Mouse (Mus musculus) hindbrain, embryonic 10.5 days (tissue): ENCODE measurements around the gene Ttc27. TPM values are rescaled to one million over a fixed set of nuclear protein-coding genes. Genes with fewer than 3 reads are reported as not detected.

ENCODE experiments used
- DNase-seq: peaks from one replicate; pipeline ENCODE4 v3.0.0-alpha.2; 2017; ENCODE audit warnings: low spot score
- H3K27ac ChIP-seq: fragments of 300-500 bp; sonication (generic); 2 replicates; pipeline ENCODE4 v1.5.1; 2016; ENCODE audit warnings: mild to moderate bottlenecking, moderate library complexity
- H3K27me3 ChIP-seq: fragments of 300-500 bp; sonication (generic); 2 replicates; pipeline ENCODE4 v1.6.1; 2016; ENCODE audit warnings: mild to moderate bottlenecking; ENCODE audit not compliant: poor library complexity, insufficient read depth, severe bottlenecking
- H3K36me3 ChIP-seq: fragments of 300-500 bp; sonication (generic); 2 replicates; pipeline ENCODE4 v1.6.1; 2016; ENCODE audit warnings: mild to moderate bottlenecking, moderate library complexity
- H3K4me1 ChIP-seq: fragments of 300-500 bp; sonication (generic); replicated peaks from 2 replicates; pipeline ENCODE4 v1.6.1; 2016; ENCODE audit warnings: mild to moderate bottlenecking
- H3K4me3 ChIP-seq: fragments of 300-500 bp; sonication (generic); 2 replicates; pipeline ENCODE4 v1.5.1; 2016; ENCODE audit warnings: mild to moderate bottlenecking, moderate library complexity
- H3K9me3 ChIP-seq: fragments of 300-500 bp; sonication (generic); 2 replicates; pipeline ENCODE4 v1.6.1; 2016; ENCODE audit warnings: mild to moderate bottlenecking, moderate library complexity
- WGBS: fragments of 180-500 bp; shearing (Covaris S2); methylation state at CpG from one replicate; pipeline ENCODE4 v1.1.7; 2016; 5-methylcytosine and 5-hydroxymethylcytosine counted together
- polyA plus RNA-seq: library from polyadenylated mRNA; unstranded; fragments of >200 nt; fragmentation: Nextera tagmentation; extraction: Ambion mirVana; gene quantifications from 2 replicates; pipeline ENCODE4 v1.2.1, GENCODE M21; 2016

Ttc27 gene
- polyA plus RNA-seq, 1 experiment from 2014 or later, result 20.4 TPM

DNA sequence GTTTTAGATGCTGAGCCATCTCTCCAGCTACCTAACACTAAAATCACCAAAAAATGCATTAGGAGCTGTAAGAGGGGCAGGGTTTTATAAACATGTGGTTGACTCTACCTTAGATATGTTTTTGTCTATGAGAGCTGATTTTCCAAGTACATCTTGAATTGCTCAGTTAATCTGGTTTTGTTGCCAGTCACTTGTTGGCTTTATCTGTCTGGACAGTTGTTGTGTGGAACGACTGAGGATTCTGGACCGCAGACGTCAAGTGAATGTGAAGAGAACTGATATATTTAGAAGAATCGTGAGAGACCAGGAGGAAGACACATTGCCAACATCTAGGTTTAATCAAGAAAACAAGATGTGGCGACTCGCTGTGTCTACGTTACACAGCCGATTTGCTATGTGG, 5.9 kb upstream of the Ttc27 start:
- Histone ChIP-seq H3K27me3 (no peaks in the 10 kb centered on the region), H3K4me1 (no peaks in the 10 kb centered on the region), H3K27ac (no peak overlapping the region), H3K9me3 (no peaks in the 10 kb centered on the region), H3K4me3 (no peak overlapping the region), H3K36me3 (no peaks in the 10 kb centered on the region)
- no peak for DNase-seq
- WGBS, result 87% methylated on average over 8 of the region's 8 CpGs

- H3K27me3 ChIP-seq, result no peaks in the 10 kb centered on the region
- peaks cover 16% of the 10 kb centered on the region for H3K4me1 ChIP-seq
- whole genome bisulfite sequencing, result 57% methylated on average over 3 of the region's 3 CpGs
- H3K27ac ChIP-seq, result no peak overlapping the region
- H3K9me3 ChIP-seq, result no peaks in the 10 kb centered on the region
- H3K4me3 ChIP-seq, result no peak overlapping the region
- no peaks in the 10 kb centered on the region for H3K36me3 ChIP-seq
- DNase-seq, result no peak
Measured at GRCm38 (mm10) chr17:74715128-74715527, 2.4 kb upstream of the Ttc27 start.

DNA sequence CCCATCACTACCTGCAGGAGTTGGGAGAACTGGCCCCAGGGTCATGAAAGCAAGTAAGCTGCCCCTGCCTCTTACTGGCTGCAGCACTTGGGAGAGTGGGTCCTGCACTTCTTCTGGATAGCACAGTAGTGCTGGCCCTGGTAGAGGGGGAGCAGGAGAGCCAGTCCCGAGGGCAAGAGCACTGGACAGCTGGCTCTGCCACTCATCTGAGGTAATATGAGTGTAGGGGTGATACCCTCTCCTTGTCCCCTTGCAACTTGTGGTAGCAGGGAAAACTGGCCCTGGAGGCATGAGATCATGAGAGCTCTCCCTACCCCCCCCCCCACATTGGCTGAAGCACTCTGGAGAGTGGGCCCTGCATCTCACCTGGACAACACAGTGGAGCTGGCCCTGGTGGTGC, 1.8 kb upstream of the Ttc27 start:
- 48% methylated on average over 1 of the region's 1 CpGs for WGBS
- no peak overlapping the region for H3K27ac ChIP-seq
- DNase-seq, result no peak
- no peaks in the 10 kb centered on the region for H3K36me3 ChIP-seq
- H3K27me3 ChIP-seq, result no peaks in the 10 kb centered on the region
- H3K4me3 ChIP-seq, result no peak overlapping the region
- H3K4me1 ChIP-seq, result peaks cover 16% of the 10 kb centered on the region
- no peaks in the 10 kb centered on the region for H3K9me3 ChIP-seq

GRCm38 (mm10) chr17:74716643-74717042, 889 bp upstream of the Ttc27 start:
- H3K27ac ChIP-seq, result no peak overlapping the region
- WGBS, result 66% methylated on average over 3 of the region's 3 CpGs
- peak overlapping the region; percentile 87 for H3K4me3 ChIP-seq
- no peaks in the 10 kb centered on the region for H3K9me3 ChIP-seq
- peaks cover 7% of the 10 kb centered on the region; the same call in 1 of the 2 replicates for H3K36me3 ChIP-seq
- DNase-seq, result no peak
- H3K4me1 ChIP-seq, result peaks cover 16% of the 10 kb centered on the region
- H3K27me3 ChIP-seq, result no peaks in the 10 kb centered on the region

- 11% methylated on average over 14 of the region's 14 CpGs for WGBS
- Histone ChIP-seq H3K27me3 (no peaks in the 10 kb centered on the region), H3K4me3 (peak overlapping the region; percentile 87), H3K27ac (peak overlapping the region; percentile 77), H3K36me3 (peaks cover 12% of the 10 kb centered on the region), H3K4me1 (peaks cover 16% of the 10 kb centered on the region), H3K9me3 (no peaks in the 10 kb centered on the region)
- no peak for DNase-seq
Measured at GRCm38 (mm10) chr17:74717091-74717617, 378 bp upstream of the Ttc27 start.

GRCm38 (mm10) chr17:74732872-74733271, 15.3 kb downstream of the Ttc27 start:
- H3K36me3 ChIP-seq, result peaks cover 28% of the 10 kb centered on the region
- no peak overlapping the region for H3K4me3 ChIP-seq
- no peak for DNase-seq
- no peaks in the 10 kb centered on the region for H3K9me3 ChIP-seq
- H3K4me1 ChIP-seq, result no peaks in the 10 kb centered on the region
- no peak overlapping the region for H3K27ac ChIP-seq
- no peaks in the 10 kb centered on the region for H3K27me3 ChIP-seq

DNA sequence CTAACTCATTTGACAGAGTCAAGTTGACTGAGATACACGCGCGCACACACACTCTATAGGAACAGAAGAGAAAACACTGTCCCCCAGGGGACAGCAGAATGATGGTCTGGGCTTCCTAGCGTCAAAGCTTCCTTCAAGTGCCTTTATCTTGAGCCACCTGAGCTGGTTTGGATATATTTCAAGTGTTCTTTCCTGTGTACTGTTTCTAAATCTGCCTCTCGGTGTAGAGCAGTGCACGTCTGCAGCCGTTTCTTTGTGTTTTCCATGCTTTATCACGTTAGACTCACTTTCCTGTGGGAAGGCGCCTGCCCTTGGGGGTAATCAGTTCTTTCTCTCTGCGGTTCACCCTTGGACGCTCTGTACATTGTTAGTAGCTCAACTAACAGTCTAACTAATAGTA, 17.9 kb downstream of the Ttc27 start:
- no peak for DNase-seq
- WGBS, result 92% methylated on average over 11 of the region's 11 CpGs
- no peaks in the 10 kb centered on the region for H3K9me3 ChIP-seq

GRCm38 (mm10) chr17:74749659-74750058, 32.1 kb downstream of the Ttc27 start:
- Histone ChIP-seq H3K9me3 (no peaks in the 10 kb centered on the region), H3K4me1 (no peaks in the 10 kb centered on the region), H3K36me3 (peaks cover 19% of the 10 kb centered on the region), H3K4me3 (no peak overlapping the region), H3K27ac (no peak overlapping the region), H3K27me3 (no peaks in the 10 kb centered on the region)
- 88% methylated on average over 1 of the region's 1 CpGs for WGBS
- no peak for DNase-seq

More for the DNA sequence above, 17.9 kb downstream of the Ttc27 start:
- Histone ChIP-seq H3K4me1 (no peaks in the 10 kb centered on the region), H3K27ac (no peak overlapping the region), H3K27me3 (no peaks in the 10 kb centered on the region), H3K36me3 (peaks cover 19% of the 10 kb centered on the region), H3K4me3 (no peak overlapping the region)

DNA sequence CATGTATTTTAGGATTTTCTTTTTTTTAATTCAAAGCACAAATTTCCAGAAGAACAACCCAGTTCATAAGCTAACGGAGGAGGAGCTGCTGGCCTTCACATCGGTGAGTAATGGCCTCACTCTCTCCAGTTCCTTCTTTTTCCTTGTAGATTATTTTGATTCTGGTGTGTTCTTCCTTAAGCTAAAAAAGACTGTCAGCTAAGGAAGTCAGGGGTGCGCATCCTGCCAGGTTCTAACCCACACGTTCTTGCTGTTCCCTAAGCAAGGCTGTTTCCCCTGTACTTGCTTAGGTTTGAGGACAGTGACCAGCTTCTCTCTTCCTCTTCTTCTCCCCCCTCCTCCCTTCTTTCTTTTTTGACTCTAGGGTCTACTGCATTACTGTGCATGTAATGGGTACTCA, 33.5 kb downstream of the Ttc27 start:
- 88% methylated on average over 4 of the region's 4 CpGs for WGBS
- Histone ChIP-seq H3K36me3 (peaks cover 16% of the 10 kb centered on the region), H3K4me1 (no peaks in the 10 kb centered on the region), H3K27ac (no peak overlapping the region), H3K4me3 (no peak overlapping the region), H3K9me3 (no peaks in the 10 kb centered on the region), H3K27me3 (no peaks in the 10 kb centered on the region)
- no peak for DNase-seq

- 82% methylated on average over 8 of the region's 8 CpGs for WGBS
- Histone ChIP-seq H3K27me3 (no peaks in the 10 kb centered on the region), H3K9me3 (no peaks in the 10 kb centered on the region), H3K36me3 (peaks cover 9% of the 10 kb centered on the region), H3K4me1 (no peaks in the 10 kb centered on the region), H3K27ac (no peak overlapping the region), H3K4me3 (no peak overlapping the region)
- no peak for DNase-seq
Measured at GRCm38 (mm10) chr17:74752906-74753627, 35.5 kb downstream of the Ttc27 start.

DNA sequence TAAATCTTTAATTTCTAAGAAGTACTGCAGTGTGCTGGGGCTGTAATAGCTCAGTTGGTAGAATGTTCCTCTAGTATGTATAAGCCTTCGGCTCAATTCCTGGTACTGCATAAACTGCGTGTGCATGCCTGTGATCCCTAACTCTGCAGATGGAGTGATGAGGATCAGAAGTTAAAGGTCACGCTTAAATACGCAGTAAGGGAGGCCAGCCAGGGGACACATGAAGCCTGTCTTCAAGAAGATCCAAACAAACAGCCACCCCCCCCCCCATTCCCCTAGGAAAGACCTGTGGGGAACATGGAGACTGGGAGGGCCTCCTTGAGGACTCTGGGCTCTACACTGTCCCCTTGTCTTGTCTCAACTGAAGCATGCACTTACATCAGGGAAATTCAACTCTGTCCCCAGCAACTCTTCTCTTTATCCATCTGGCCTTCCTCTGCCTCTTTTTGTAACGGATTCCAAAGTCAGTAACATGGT, 36.1 kb downstream of the Ttc27 start:
- no peaks in the 10 kb centered on the region for H3K27me3 ChIP-seq
- WGBS, result 83% methylated on average over 5 of the region's 5 CpGs
- H3K27ac ChIP-seq, result no peak overlapping the region
- no peaks in the 10 kb centered on the region for H3K4me1 ChIP-seq
- DNase-seq, result no peak
- no peak overlapping the region for H3K4me3 ChIP-seq
- peaks cover 10% of the 10 kb centered on the region for H3K36me3 ChIP-seq
- no peaks in the 10 kb centered on the region for H3K9me3 ChIP-seq

- Histone ChIP-seq H3K9me3 (no peaks in the 10 kb centered on the region), H3K4me3 (no peak overlapping the region), H3K27ac (no peak overlapping the region), H3K4me1 (no peaks in the 10 kb centered on the region), H3K27me3 (no peaks in the 10 kb centered on the region), H3K36me3 (peaks cover 13% of the 10 kb centered on the region)
- WGBS, result 94% methylated on average over 11 of the region's 11 CpGs
- no peak for DNase-seq
Measured at GRCm38 (mm10) chr17:74754369-74755118, 37.0 kb downstream of the Ttc27 start.

GRCm38 (mm10) chr17:74769390-74769811, 51.9 kb downstream of the Ttc27 start:
- Histone ChIP-seq H3K9me3 (no peaks in the 10 kb centered on the region), H3K36me3 (peaks cover 10% of the 10 kb centered on the region), H3K27ac (no peak overlapping the region), H3K4me1 (peaks cover 6% of the 10 kb centered on the region), H3K27me3 (no peaks in the 10 kb centered on the region), H3K4me3 (no peak overlapping the region)
- 83% methylated on average over 9 of the region's 9 CpGs for WGBS
- no peak for DNase-seq
